Mouse (Mus musculus) lung, embryonic 16.5 days (tissue): Measurements from ENCODE around the gene Rrp9. TPM values are rescaled to one million over a fixed set of nuclear protein-coding genes. Genes with fewer than 3 reads are reported as not detected.

ENCODE experiments used
- ATAC-seq: fragments of 200-750 bp; cut with Nextera tagmentation; 2 replicates; pipeline ENCODE4 v1.8.0; 2017; ENCODE audit warnings: low read depth, mild to moderate bottlenecking, moderate library complexity
- H3K27ac ChIP-seq: fragments of 300-500 bp; sonication (generic); 2 replicates; pipeline ENCODE4 v1.5.1; 2014; ENCODE audit warnings: mild to moderate bottlenecking, control low read depth, low read length
- H3K27me3 ChIP-seq: fragments of 300-500 bp; sonication (generic); 2 replicates; pipeline ENCODE4 v1.6.1; 2014; ENCODE audit warnings: low read depth, low read length, mixed read lengths; ENCODE audit not compliant: control insufficient read depth, insufficient read depth
- H3K36me3 ChIP-seq: fragments of 300-500 bp; sonication (generic); 2 replicates; pipeline ENCODE4 v1.6.1; 2014; ENCODE audit warnings: low read length; ENCODE audit not compliant: control insufficient read depth, insufficient read depth
- H3K4me1 ChIP-seq: fragments of 300-500 bp; sonication (generic); replicated peaks from 2 replicates; pipeline ENCODE4 v1.6.1; 2014; ENCODE audit warnings: low read length, mixed read lengths; ENCODE audit not compliant: control insufficient read depth, insufficient read depth
- H3K4me2 ChIP-seq: fragments of 300-500 bp; sonication (generic); 2 replicates; pipeline ENCODE4 v1.6.1; 2014; ENCODE audit warnings: low read depth, low read length, control low read depth
- H3K4me3 ChIP-seq: fragments of 300-500 bp; sonication (generic); 2 replicates; pipeline ENCODE4 v1.5.1; 2014; ENCODE audit warnings: mild to moderate bottlenecking, low read length, control low read depth
- H3K9ac ChIP-seq: fragments of 300-500 bp; sonication (generic); 2 replicates; pipeline ENCODE4 v1.6.1; 2014; ENCODE audit warnings: low read length, control low read depth
- H3K9me3 ChIP-seq: fragments of 300-500 bp; sonication (generic); 2 replicates; pipeline ENCODE4 v1.6.1; 2016; ENCODE audit warnings: low read length; ENCODE audit not compliant: control insufficient read depth
- WGBS: fragments of 180-500 bp; shearing (Covaris S2); extraction: QIAGEN DNeasy Blood & Tissue Kit; methylation state at CpG from one replicate; pipeline ENCODE4 v1.1.7; 2014; 5-methylcytosine and 5-hydroxymethylcytosine counted together
- polyA plus RNA-seq: library from polyadenylated mRNA; unstranded; fragments of >200 nt; fragmentation: Nextera tagmentation; extraction: Ambion mirVana; gene quantifications from 2 replicates; pipeline ENCODE4 v1.2.1, GENCODE M21; 2015

Rrp9 gene
- 39.4 and 39.8 TPM in 2 replicates for polyA plus RNA-seq

GRCm38 (mm10) chr9:106475663-106476001 lies at the start of gene Rrp9:
TSS of gene Rrp9 (plus strand) at chr9:106475963.
- Histone ChIP-seq H3K4me3 (peak within 1 kb of the TSS; percentile 83), H3K36me3 (peaks cover under 1% of the 10 kb centered on the region; the same call in 1 of the 2 replicates), H3K9me3 (no peaks in the 10 kb centered on the region), H3K9ac (peak within 1 kb of the TSS; percentile 58), H3K4me2 (peak within 1 kb of the TSS; percentile 50), H3K27me3 (no peaks in the 10 kb centered on the region), H3K27ac (peak within 1 kb of the TSS; percentile 86), H3K4me1 (peaks cover 40% of the 10 kb centered on the region)
- ATAC-seq = no peak
- WGBS = 85% methylated on average over 10 of the region's 10 CpGs

DNA sequence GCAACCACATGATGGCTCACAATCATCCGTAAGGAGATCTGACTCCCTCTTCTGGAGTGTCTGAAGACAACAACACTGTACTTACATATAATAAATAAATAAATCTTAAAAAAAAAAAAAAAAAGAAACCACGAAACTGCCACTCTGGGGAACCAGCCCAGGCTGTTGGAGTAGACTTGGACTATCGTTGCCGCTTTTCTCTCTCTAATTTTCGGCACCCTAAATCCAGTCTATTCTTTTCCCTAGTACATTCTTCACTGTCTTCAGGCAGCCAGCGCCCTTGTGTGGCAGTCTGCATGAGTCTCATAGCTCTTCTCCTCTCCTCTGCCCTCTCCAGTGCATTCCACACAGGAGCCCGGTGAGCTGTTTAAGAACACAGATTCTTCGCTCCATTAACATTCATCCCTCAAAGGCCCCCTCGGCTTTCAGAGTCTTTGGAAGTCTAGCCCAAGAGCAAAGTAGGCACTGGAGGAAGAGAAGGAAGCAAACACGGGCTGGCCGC lies 47.0 kb upstream of the Rrp9 start:
- 4% methylated on average over 11 of the region's 11 CpGs for WGBS
- peak; percentile 62 for ATAC-seq
- Histone ChIP-seq H3K9ac (peak overlapping the region; percentile 79), H3K27me3 (no peaks in the 10 kb centered on the region), H3K4me2 (peak overlapping the region; percentile 70), H3K4me1 (peaks cover 4% of the 10 kb centered on the region), H3K9me3 (no peaks in the 10 kb centered on the region), H3K27ac (peak overlapping the region; percentile 96), H3K36me3 (peaks cover 18% of the 10 kb centered on the region), H3K4me3 (peak overlapping the region; percentile 64)

DNA sequence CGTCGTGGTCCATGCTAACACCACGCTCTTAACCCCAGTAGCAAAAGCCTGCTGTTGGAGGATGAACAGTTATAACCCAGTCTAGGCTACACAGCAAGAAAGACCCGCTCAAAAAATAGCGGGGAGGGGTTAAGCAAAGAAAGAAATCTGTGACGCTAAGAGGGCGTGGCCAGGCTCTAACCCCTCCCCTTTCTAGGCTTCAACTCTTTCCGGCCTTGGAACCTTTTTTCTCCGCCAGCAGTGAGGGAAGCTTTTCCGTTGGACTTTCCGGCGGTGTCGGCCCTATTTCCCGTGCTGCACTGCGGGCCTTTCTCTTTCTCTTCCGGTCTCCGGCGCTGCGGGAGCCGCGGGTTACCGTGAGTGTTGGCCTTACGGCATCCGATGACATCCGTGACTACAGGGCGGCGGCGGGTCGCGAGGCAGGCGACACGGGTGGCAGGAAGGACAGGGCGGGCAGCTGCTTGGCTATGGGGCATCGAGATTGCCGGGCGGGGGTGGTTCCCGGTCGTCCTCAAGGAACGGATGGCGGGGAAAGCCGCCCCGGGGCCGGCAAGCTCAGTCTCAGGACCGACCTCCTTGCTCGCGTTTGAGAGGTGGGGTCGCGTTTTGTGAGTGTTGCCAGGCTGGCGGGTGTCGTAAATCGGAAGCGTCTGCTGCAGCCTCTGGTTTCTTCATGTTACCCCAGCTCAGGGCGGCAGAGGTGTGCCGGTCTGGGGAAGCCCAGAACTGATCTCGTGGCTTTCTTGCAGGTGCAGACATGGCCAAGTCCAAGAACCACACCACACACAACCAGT lies 46.3 kb upstream of the Rrp9 start, which contains the start of gene Rpl29:
TSS of gene Rpl29 (plus strand) at position 234 of the 794 bp plus-strand sequence.
- H3K4me3 ChIP-seq = peak within 1 kb of the TSS; percentile 64
- peak; percentile 92 for ATAC-seq
- peaks cover 4% of the 10 kb centered on the region for H3K4me1 ChIP-seq
- no peaks in the 10 kb centered on the region for H3K27me3 ChIP-seq
- H3K27ac ChIP-seq = peak within 1 kb of the TSS; percentile 96
- H3K36me3 ChIP-seq = peaks cover 18% of the 10 kb centered on the region
- peak within 1 kb of the TSS; percentile 70 for H3K4me2 ChIP-seq
- no peaks in the 10 kb centered on the region for H3K9me3 ChIP-seq
- under 1% methylated on average over 55 of the region's 55 CpGs for WGBS
- H3K9ac ChIP-seq = peak within 1 kb of the TSS; percentile 88

DNA sequence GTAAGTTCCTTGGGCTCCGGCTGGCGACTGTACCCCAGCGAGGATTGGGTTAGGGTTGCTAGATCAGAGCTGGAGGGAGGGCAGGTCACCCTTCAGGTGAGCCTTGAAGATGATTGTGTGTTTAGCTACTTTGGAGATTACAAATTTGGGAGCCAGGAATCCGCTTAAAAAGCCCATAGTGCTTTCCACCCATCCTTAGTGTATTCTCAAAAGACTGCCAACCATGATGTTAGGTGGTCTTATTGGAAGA lies 45.8 kb upstream of the Rrp9 start:
- H3K9me3 ChIP-seq = no peaks in the 10 kb centered on the region
- peak overlapping the region; percentile 93 for H3K27ac ChIP-seq
- peak overlapping the region; percentile 70 for H3K4me2 ChIP-seq
- H3K4me1 ChIP-seq = peaks cover 4% of the 10 kb centered on the region
- peak overlapping the region; percentile 88 for H3K9ac ChIP-seq
- 3% methylated on average over 4 of the region's 4 CpGs for WGBS
- no peaks in the 10 kb centered on the region for H3K27me3 ChIP-seq
- ATAC-seq = no peak
- H3K36me3 ChIP-seq = peaks cover 18% of the 10 kb centered on the region
- peak overlapping the region; percentile 64 for H3K4me3 ChIP-seq

GRCm38 (mm10) chr9:106433389-106433788 lies 42.4 kb upstream of the Rrp9 start:
- Histone ChIP-seq H3K4me2 (no peak overlapping the region), H3K9ac (no peak overlapping the region), H3K36me3 (peaks cover 18% of the 10 kb centered on the region), H3K27me3 (no peaks in the 10 kb centered on the region), H3K4me1 (peaks cover 12% of the 10 kb centered on the region), H3K27ac (no peak overlapping the region), H3K9me3 (no peaks in the 10 kb centered on the region), H3K4me3 (no peak overlapping the region)
- 68% methylated on average over 7 of the region's 7 CpGs for WGBS
- ATAC-seq = no peak

DNA sequence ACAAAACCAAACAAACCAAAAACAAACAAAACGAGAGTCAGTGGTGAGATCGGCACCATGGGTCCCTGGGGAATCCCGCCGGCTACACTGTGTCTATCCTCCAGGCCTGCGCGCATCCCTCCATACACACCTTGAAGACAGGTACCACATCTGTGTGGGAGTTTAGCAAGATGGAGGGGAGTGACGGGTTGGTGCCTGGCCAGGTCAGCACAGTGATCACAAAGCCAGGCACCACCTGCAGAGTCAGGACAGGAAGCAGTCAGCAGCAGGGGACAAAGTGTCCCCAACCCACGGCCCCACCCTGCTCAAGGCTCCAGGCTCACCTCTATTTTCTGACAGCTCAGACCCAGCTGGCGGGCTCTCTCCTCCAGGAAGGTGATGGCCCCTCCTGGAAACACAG lies 39.2 kb upstream of the Rrp9 start:
- Histone ChIP-seq H3K27ac (no peak overlapping the region), H3K27me3 (no peaks in the 10 kb centered on the region), H3K36me3 (peaks cover 13% of the 10 kb centered on the region), H3K4me3 (no peak overlapping the region), H3K9me3 (no peaks in the 10 kb centered on the region), H3K9ac (no peak overlapping the region), H3K4me1 (peaks cover 14% of the 10 kb centered on the region), H3K4me2 (no peak overlapping the region)
- no peak for ATAC-seq
- 79% methylated on average over 9 of the region's 9 CpGs for WGBS

DNA sequence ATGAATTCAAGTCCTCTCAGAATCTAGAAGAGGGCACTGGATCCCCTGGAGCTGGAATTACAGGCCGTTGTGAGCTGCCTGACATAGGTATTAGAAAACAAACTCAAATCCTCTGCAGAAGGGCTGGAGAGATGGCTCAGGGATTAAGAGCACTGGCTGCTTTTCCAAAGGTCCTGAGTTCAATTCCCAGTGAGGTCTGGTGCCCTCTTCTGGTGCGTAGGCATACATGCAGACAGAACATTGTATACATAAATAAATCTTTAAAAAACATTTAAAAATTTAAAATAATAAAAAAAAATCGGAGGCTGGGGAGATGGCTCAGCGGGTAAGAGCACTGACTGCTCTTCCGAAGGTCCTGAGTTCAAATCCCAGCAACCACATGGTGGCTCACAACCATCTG lies 33.1 kb upstream of the Rrp9 start:
- H3K27ac ChIP-seq = no peak overlapping the region
- H3K4me2 ChIP-seq = no peak overlapping the region
- H3K4me1 ChIP-seq = peaks cover 16% of the 10 kb centered on the region
- no peak overlapping the region for H3K4me3 ChIP-seq
- H3K27me3 ChIP-seq = no peaks in the 10 kb centered on the region
- no peaks in the 10 kb centered on the region for H3K9me3 ChIP-seq
- H3K9ac ChIP-seq = no peak overlapping the region
- no peak for ATAC-seq
- 73% methylated on average over 5 of the region's 5 CpGs for WGBS
- no peaks in the 10 kb centered on the region for H3K36me3 ChIP-seq

DNA sequence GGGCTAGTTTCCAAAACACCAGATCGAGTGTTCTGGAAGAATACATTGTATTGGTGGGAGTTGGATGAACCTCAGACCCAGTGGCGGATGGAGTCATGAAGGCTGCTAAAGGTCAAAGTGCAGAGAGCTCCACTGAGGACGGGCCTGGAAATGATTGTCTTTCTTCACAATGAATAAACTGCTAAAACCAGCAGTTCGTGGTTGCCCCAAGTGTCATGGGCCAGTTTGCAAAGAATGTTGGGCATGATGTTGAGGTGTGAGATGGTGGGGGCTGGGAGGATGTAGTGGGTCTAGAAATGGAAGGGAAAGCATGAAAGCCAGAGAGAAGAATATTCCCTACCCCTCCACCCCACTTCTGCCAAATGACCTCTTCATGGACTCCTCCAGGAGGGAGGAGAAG lies 30.9 kb upstream of the Rrp9 start:
- peaks cover 20% of the 10 kb centered on the region for H3K4me1 ChIP-seq
- no peak overlapping the region for H3K4me2 ChIP-seq
- no peak overlapping the region for H3K27ac ChIP-seq
- no peaks in the 10 kb centered on the region for H3K9me3 ChIP-seq
- no peaks in the 10 kb centered on the region for H3K27me3 ChIP-seq
- WGBS = 70% methylated on average over 4 of the region's 4 CpGs
- ATAC-seq = no peak
- no peaks in the 10 kb centered on the region for H3K36me3 ChIP-seq
- H3K9ac ChIP-seq = no peak overlapping the region
- no peak overlapping the region for H3K4me3 ChIP-seq

GRCm38 (mm10) chr9:106447348-106447747 lies 28.4 kb upstream of the Rrp9 start, which contains the start of the genes Abhd14b and Abhd14a:
TSS of gene Abhd14b (plus strand) at chr9:106447459.
TSS of gene Abhd14a (minus strand) at chr9:106447678.
- Histone ChIP-seq H3K36me3 (no peaks in the 10 kb centered on the region), H3K9ac (peak within 1 kb of the TSS; percentile 78), H3K4me2 (peak within 1 kb of the TSS; percentile 85), H3K4me3 (peak within 1 kb of the TSS; percentile 64), H3K27me3 (no peaks in the 10 kb centered on the region), H3K27ac (peak within 1 kb of the TSS; percentile 60), H3K4me1 (peaks cover 34% of the 10 kb centered on the region), H3K9me3 (no peaks in the 10 kb centered on the region)
- WGBS = 0% methylated on average over 24 of the region's 24 CpGs
- ATAC-seq = peak; percentile 87
